Mouse (Mus musculus) limb, embryonic 11.5 days (tissue): Measurements from ENCODE around the gene Med29. TPM values are rescaled to one million over a fixed set of nuclear protein-coding genes. Genes with fewer than 3 reads are reported as not detected.

Source experiments
- ATAC-seq: fragments of 200-750 bp; cut with Nextera tagmentation; 2 replicates; pipeline ENCODE4 v1.8.0; 2017; ENCODE audit warnings: low read depth; ENCODE audit not compliant: insufficient number of reproducible peaks, low FRiP score, low TSS enrichment
- DNase-seq: peaks from one replicate; pipeline ENCODE4 v3.0.0-alpha.2; 2015; ENCODE audit warnings: low spot score
- H3K27ac ChIP-seq: fragments of 300-500 bp; sonication (generic); replicated peaks from 2 replicates; pipeline ENCODE4 v1.5.1; 2014; ENCODE audit warnings: low read depth, mild to moderate bottlenecking, low read length
- H3K27me3 ChIP-seq: fragments of 300-500 bp; sonication (generic); 2 replicates; pipeline ENCODE4 v1.6.1; 2014; ENCODE audit warnings: mild to moderate bottlenecking, low read length, mixed read lengths; ENCODE audit not compliant: control insufficient read depth, insufficient read depth
- H3K36me3 ChIP-seq: fragments of 300-500 bp; sonication (generic); 2 replicates; pipeline ENCODE4 v1.6.1; 2014; ENCODE audit warnings: mild to moderate bottlenecking, low read length, moderate library complexity, mixed read lengths; ENCODE audit not compliant: control insufficient read depth, insufficient read depth
- H3K4me1 ChIP-seq: fragments of 300-500 bp; sonication (generic); 2 replicates; pipeline ENCODE4 v1.6.1; 2014; ENCODE audit warnings: low read length, mixed read lengths; ENCODE audit not compliant: control insufficient read depth, insufficient read depth
- H3K4me2 ChIP-seq: fragments of 300-500 bp; sonication (generic); 2 replicates; pipeline ENCODE4 v1.6.1; 2014; ENCODE audit warnings: low read depth, mild to moderate bottlenecking, moderate library complexity; ENCODE audit not compliant: severe bottlenecking
- H3K4me3 ChIP-seq: fragments of 300-500 bp; sonication (generic); 2 replicates; pipeline ENCODE4 v1.5.1; 2014; ENCODE audit warnings: low read depth, low read length
- H3K9ac ChIP-seq: fragments of 300-500 bp; sonication (generic); 2 replicates; pipeline ENCODE4 v1.6.1; 2014; ENCODE audit warnings: mild to moderate bottlenecking, low read length
- H3K9me3 ChIP-seq: fragments of 300-500 bp; sonication (generic); 2 replicates; pipeline ENCODE4 v1.6.1; 2016; ENCODE audit warnings: low read length; ENCODE audit not compliant: control insufficient read depth
- WGBS: fragments of 180-500 bp; shearing (Covaris S2); extraction: QIAGEN DNeasy Blood & Tissue Kit; methylation state at CpG from one replicate; pipeline ENCODE4 v1.1.7; 2014; 5-methylcytosine and 5-hydroxymethylcytosine counted together
- polyA plus RNA-seq: library from polyadenylated mRNA; unstranded; fragments of >200 nt; fragmentation: Nextera tagmentation; extraction: Ambion mirVana; gene quantifications from 2 replicates; pipeline ENCODE4 v1.2.1, GENCODE M21; 2014

The Med29 gene
- polyA plus RNA-seq = 51.5 and 53.5 TPM in 2 replicates

DNA sequence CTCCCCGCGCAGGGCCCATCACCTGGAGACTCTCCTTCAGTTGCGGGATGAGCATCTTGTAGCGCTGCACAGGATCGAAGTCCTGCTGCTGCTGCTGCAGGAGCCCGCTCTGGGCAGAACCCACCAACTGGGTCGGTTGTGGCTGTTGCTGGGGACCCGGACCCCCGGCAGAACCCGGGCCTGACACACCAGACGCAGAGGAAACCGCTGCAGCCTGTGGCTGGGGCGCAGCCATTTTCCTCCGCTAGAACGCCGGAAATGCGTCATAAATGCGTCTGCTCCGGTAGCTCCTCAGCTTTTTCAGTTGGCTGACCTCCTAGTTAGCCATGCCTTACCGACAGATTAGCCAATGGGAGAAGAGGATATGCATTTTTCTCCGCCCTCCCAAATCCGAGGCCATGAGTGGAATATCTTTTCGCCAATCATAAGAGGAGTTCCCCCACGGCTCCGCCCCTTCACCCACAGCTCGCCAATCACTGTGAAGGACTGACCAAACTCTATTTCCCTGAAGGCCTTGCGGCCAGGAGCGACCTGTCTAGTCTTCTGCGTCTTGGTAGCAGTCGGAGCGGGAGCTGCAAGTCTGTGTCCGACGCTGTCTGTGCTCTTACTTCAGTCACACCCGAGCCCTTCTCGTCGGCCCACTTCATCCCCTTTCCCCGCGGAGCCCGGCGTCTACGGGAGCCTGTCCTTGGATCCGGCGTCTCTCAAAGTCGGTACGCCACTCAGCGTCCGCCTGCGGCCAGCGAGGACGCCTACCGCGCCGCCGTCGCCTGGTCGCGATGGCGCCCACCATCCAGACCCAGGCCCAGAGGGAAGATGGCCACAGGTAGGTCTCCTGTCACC lies at the start of gene Med29, which contains the start of gene Paf1:
TSS of gene Med29 (minus strand) at position 280 of the 843 bp plus-strand sequence.
TSS of gene Paf1 (plus strand) at position 523 of the 843 bp plus-strand sequence.
- H3K27ac ChIP-seq = peak within 1 kb of the TSS; percentile 39; the same call in 1 of the 2 replicates
- peaks cover 6% of the 10 kb centered on the region; the same call in 1 of the 2 replicates for H3K4me1 ChIP-seq
- WGBS = under 1% methylated on average over 58 of the region's 58 CpGs
- peak within 1 kb of the TSS; percentile 88 for H3K4me2 ChIP-seq
- peak within 1 kb of the TSS; percentile 74 for H3K9ac ChIP-seq
- peak; percentile 94 for DNase-seq
- peaks cover 13% of the 10 kb centered on the region for H3K36me3 ChIP-seq
- H3K27me3 ChIP-seq = no peaks in the 10 kb centered on the region
- H3K9me3 ChIP-seq = no peaks in the 10 kb centered on the region
- peak within 1 kb of the TSS; percentile 90 for H3K4me3 ChIP-seq
- peak; percentile 97 for ATAC-seq

- 0 out of 2 replicates have a peak, but pooled peaks cover 4% of the 10 kb centered on the region for H3K4me1 ChIP-seq
- no peaks in the 10 kb centered on the region for H3K9me3 ChIP-seq
- WGBS = 87% methylated on average over 13 of the region's 14 CpGs
- no peaks in the 10 kb centered on the region for H3K36me3 ChIP-seq
- no peak overlapping the region for H3K4me2 ChIP-seq
- no peak overlapping the region for H3K9ac ChIP-seq
- H3K4me3 ChIP-seq = no peak overlapping the region
- DNase-seq (no peak), ATAC-seq (no peak)
- H3K27ac ChIP-seq = no peak overlapping the region
- H3K27me3 ChIP-seq = no peaks in the 10 kb centered on the region
Observed at GRCm38 (mm10) chr7:28441776-28442485, 49.4 kb upstream of the Med29 start.

DNA sequence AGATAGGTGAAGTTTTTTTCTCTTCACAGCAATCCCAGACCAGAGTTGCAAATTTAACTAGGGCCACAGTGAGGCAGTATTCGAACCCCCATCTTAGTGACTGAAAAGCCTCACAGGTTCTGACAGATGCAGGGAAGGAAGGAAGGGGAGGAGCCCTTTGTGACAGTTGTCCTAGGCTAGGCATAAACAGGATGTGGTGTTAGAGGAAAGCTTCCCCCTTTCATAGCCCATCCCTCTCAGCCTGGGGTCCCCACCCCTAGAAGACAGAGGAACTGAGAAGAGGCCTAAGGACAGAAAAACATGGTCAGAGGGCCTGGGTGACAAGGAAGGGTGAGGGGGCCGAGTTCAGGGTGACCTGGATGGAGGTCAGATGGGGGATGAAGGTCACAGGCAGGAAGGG lies 48.2 kb upstream of the Med29 start:
- H3K36me3 ChIP-seq = no peaks in the 10 kb centered on the region
- 65% methylated on average over 2 of the region's 2 CpGs for WGBS
- H3K4me3 ChIP-seq = no peak overlapping the region
- H3K4me1 ChIP-seq = 0 out of 2 replicates have a peak, but pooled peaks cover 4% of the 10 kb centered on the region
- H3K27ac ChIP-seq = no peak overlapping the region
- ATAC-seq (no peak), DNase-seq (no peak)
- H3K9ac ChIP-seq = no peak overlapping the region
- H3K9me3 ChIP-seq = no peaks in the 10 kb centered on the region
- no peak overlapping the region for H3K4me2 ChIP-seq
- H3K27me3 ChIP-seq = no peaks in the 10 kb centered on the region

DNA sequence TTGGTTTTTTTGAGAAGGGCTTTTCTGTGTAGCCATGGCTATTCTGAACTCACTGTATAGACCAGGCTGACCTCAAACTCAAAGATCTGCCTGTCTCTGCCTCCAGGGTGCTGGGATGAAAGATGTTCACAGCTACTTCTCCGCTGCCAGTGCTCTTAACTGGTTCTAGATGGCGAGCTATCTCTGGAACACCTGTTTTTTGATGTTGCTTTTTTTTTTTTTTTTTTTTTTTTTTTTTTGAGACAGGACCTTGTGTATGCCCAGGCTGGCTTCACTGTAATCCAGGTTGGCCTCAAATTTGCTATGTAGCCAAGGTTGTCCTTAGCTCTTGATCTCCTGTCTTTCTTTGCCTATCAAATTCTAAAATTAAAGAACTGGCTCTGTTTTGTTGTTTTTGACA lies 46.3 kb upstream of the Med29 start:
- 77% methylated on average over 2 of the region's 2 CpGs for WGBS
- H3K36me3 ChIP-seq = no peaks in the 10 kb centered on the region
- H3K4me1 ChIP-seq = 0 out of 2 replicates have a peak, but pooled peaks cover 8% of the 10 kb centered on the region

GRCm38 (mm10) chr7:28437964-28438363 lies 45.5 kb upstream of the Med29 start:
- no peaks in the 10 kb centered on the region for H3K36me3 ChIP-seq

More for the DNA sequence above, 46.3 kb upstream of the Med29 start:
- no peak overlapping the region for H3K4me2 ChIP-seq
- no peak for DNase-seq
- no peaks in the 10 kb centered on the region for H3K27me3 ChIP-seq
- H3K4me3 ChIP-seq = no peak overlapping the region
- no peaks in the 10 kb centered on the region for H3K9me3 ChIP-seq
- ATAC-seq = no peak
- no peak overlapping the region for H3K27ac ChIP-seq
- H3K9ac ChIP-seq = no peak overlapping the region

DNA sequence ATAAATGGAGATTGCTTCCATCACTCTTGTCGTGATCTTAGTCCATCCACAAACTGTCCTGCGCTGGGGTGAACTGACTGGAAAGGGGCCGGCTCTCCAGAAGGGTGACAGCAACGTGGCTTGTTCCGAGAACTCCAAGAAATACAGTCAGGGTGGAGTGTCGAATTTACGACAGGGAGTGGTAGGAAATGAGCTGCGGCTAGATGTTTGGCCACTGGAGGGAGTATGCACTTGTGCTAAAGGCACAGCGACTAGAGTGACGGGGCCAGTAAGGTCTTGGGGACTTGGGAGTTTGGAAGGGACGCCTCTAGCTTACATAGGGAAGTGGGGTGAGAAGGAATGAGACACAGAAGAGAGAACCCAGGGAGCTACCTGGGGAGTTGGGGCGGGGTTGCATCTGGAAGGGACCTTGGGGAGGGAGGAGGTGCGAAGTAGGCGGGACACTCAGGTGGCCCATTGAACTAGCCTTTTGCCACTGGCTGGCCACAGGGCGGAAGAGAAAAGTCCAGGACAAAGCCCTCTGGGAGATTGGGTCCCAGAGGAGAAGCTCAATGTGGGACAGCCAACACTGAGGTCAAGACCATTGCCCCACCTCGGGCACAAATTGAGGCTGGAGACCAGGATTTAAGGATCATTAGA lies 44.5 kb upstream of the Med29 start, which contains the start of gene Gmfg:
TSS of gene Gmfg (plus strand) at position 516 of the 639 bp plus-strand sequence.
- Histone ChIP-seq H3K27ac (no peak within 1 kb of the TSS), H3K27me3 (no peaks in the 10 kb centered on the region), H3K4me1 (0 out of 2 replicates have a peak, but pooled peaks cover 8% of the 10 kb centered on the region), H3K9ac (0 out of 2 replicates have a peak within 1 kb of the TSS, but pooled peaks have one; percentile 45), H3K9me3 (no peaks in the 10 kb centered on the region), H3K4me2 (peak within 1 kb of the TSS; percentile 59), H3K4me3 (peak within 1 kb of the TSS; percentile 94), H3K36me3 (no peaks in the 10 kb centered on the region)
- peak; percentile 85 for DNase-seq
- WGBS = 3% methylated on average over 16 of the region's 16 CpGs
- peak; percentile 19 for ATAC-seq

More at GRCm38 (mm10) chr7:28437964-28438363, 45.5 kb upstream of the Med29 start:
- Histone ChIP-seq H3K9ac (no peak overlapping the region), H3K27ac (no peak overlapping the region), H3K27me3 (no peaks in the 10 kb centered on the region), H3K4me3 (no peak overlapping the region), H3K9me3 (no peaks in the 10 kb centered on the region), H3K4me2 (no peak overlapping the region), H3K4me1 (0 out of 2 replicates have a peak, but pooled peaks cover 8% of the 10 kb centered on the region)
- DNase-seq (no peak), ATAC-seq (no peak)

GRCm38 (mm10) chr7:28436271-28436904 lies 43.9 kb upstream of the Med29 start:
- peak; percentile 99 for ATAC-seq
- no peaks in the 10 kb centered on the region for H3K36me3 ChIP-seq
- under 1% methylated on average over 47 of the region's 64 CpGs for WGBS
- peak overlapping the region; percentile 59 for H3K4me2 ChIP-seq
- no peaks in the 10 kb centered on the region for H3K9me3 ChIP-seq
- H3K27me3 ChIP-seq = no peaks in the 10 kb centered on the region
- 0 out of 2 replicates have a peak, but pooled peaks cover 8% of the 10 kb centered on the region for H3K4me1 ChIP-seq
- peak overlapping the region; percentile 94 for H3K4me3 ChIP-seq
- no peak overlapping the region for H3K27ac ChIP-seq
- DNase-seq = peak; percentile 100
- H3K9ac ChIP-seq = peak overlapping the region; percentile 87
